Mouse (Mus musculus): ENCODE measurements around the gene Exoc3. TPM values are rescaled to one million over a fixed set of nuclear protein-coding genes. Genes with fewer than 3 reads are reported as not detected.
A peak's percentile ranks its signal among the peaks of the same experiment; 100 is the strongest.

The Exoc3 gene
- polyA plus RNA-seq, 1 experiment from 2014 or later = 50.2 TPM

DNA sequence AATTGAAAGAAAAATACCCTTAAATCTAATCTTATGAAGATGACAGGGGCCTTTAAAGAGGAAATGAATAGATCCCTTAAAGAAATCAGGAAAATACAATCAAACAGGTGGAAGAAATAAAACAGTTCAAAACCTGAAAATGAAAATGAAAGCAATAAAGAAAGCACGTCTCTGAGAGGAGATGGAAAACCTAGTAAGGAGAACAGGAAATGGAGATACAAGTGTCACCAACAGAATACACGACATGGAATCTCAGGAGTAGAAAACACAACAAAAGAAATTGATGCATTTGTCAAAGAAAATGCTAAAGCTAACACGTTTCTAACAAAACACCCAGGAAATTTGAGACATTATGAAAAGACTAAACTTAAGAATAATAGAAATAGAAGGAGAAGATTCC is 12.1 kb downstream of the Exoc3 start:
- H3K4me2 ChIP-seq = no peak overlapping the region
- ATAC-seq (replicated peaks; ENCODE audit: low FRiP score) = no peak
- no peak overlapping the region for H3K9ac ChIP-seq (ENCODE audit: low read depth, low read length)
- no peak overlapping the region for H3K27ac ChIP-seq (ENCODE audit: low read depth, low read length)
- no peaks in the 10 kb centered on the region for H3K9me3 ChIP-seq (ENCODE audit: control insufficient read depth, low read length)
- WGBS = 82% methylated on average over 3 of the region's 3 CpGs
- DNase-seq (ENCODE audit: low spot score) = no peak
- no peaks in the 10 kb centered on the region for H3K4me1 ChIP-seq (replicated peaks; ENCODE audit: control insufficient read depth, insufficient read depth, low read length)
- no peaks in the 10 kb centered on the region for H3K27me3 ChIP-seq (replicated peaks; ENCODE audit: control insufficient read depth, insufficient read depth, low read length)
- H3K4me3 ChIP-seq (ENCODE audit: low read depth, low read length) = no peak overlapping the region
- H3K36me3 ChIP-seq (ENCODE audit: control insufficient read depth, insufficient read depth, low read length) = peaks cover 12% of the 10 kb centered on the region

DNA sequence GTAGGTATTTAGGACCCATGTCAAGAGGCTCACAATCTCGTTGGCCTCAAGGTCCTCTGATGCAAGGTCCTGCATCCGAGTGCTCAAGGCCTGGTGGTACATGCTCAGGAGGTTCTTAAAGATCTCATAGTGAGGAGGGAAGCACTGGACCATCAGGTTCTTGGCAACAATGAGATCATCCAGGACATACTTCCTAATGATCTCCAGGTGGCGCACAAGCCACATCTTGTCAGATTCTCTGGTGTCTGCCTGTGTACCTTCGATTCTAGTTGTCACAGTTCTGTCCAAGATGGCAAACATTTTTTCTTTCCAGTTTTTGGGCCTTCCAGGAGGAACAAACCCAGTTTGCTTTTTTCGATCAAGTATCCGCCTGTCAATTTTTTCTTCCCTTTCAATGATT is 15.9 kb downstream of the Exoc3 start:
- DNase-seq (ENCODE audit: low spot score) = no peak
- Histone ChIP-seq H3K36me3 (ENCODE audit: control insufficient read depth, insufficient read depth, low read length) (peaks cover 12% of the 10 kb centered on the region), H3K27me3 (replicated peaks; ENCODE audit: control insufficient read depth, insufficient read depth, low read length) (no peaks in the 10 kb centered on the region), H3K9me3 (ENCODE audit: control insufficient read depth, low read length) (no peaks in the 10 kb centered on the region), H3K27ac (ENCODE audit: low read depth, low read length) (no peak overlapping the region), H3K4me2 (no peak overlapping the region), H3K9ac (ENCODE audit: low read depth, low read length) (no peak overlapping the region), H3K4me3 (ENCODE audit: low read depth, low read length) (no peak overlapping the region), H3K4me1 (replicated peaks; ENCODE audit: control insufficient read depth, insufficient read depth, low read length) (no peaks in the 10 kb centered on the region)
- no peak for ATAC-seq (replicated peaks; ENCODE audit: low FRiP score)
- WGBS = 82% methylated on average over 6 of the region's 6 CpGs

DNA sequence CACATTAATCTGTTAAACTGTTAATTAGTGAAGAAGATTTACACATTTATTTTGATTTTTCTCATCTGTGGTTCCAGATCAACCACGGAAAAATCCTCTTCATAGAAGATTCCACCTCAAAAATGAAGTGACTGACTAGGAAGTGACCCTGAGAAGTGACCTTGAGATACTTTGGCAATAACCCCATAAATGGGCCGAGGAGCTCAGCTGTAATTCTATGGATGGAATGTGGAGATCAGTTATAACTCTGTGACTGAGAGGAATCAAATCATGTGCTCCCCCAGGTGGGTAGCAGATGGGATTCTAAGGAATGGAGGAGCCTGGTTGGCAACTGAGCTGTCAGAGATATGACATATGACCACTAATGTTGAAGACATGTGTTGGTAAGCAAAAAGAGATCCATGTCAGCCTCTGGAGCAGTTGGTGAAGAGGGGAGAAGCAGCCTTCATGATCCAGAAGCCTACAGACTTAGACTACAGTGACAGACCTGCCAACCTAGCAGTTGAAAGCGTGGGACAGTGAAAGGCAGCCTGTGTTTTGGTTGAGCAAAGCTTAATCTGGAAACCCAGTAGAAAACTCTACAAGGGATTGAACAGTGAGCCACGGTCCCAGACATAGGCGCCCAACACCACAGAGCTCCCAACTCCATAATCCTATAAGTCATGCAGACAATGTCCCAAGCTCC is 25.4 kb downstream of the Exoc3 start:
- ATAC-seq (replicated peaks; ENCODE audit: low FRiP score) = no peak
- Histone ChIP-seq H3K27me3 (replicated peaks; ENCODE audit: control insufficient read depth, insufficient read depth, low read length) (no peaks in the 10 kb centered on the region), H3K9me3 (ENCODE audit: control insufficient read depth, low read length) (no peaks in the 10 kb centered on the region), H3K4me1 (replicated peaks; ENCODE audit: control insufficient read depth, insufficient read depth, low read length) (no peaks in the 10 kb centered on the region), H3K4me3 (ENCODE audit: low read depth, low read length) (no peak overlapping the region), H3K36me3 (ENCODE audit: control insufficient read depth, insufficient read depth, low read length) (peaks cover 8% of the 10 kb centered on the region; the same call in 1 of the 2 replicates), H3K27ac (ENCODE audit: low read depth, low read length) (no peak overlapping the region), H3K4me2 (no peak overlapping the region), H3K9ac (ENCODE audit: low read depth, low read length) (no peak overlapping the region)
- WGBS = 87% methylated on average over 5 of the region's 5 CpGs
- no peak for DNase-seq (ENCODE audit: low spot score)

- H3K4me3 ChIP-seq (ENCODE audit: low read depth, low read length) = no peak overlapping the region
- WGBS = 94% methylated on average over 5 of the region's 5 CpGs
- no peaks in the 10 kb centered on the region for H3K4me1 ChIP-seq (replicated peaks; ENCODE audit: control insufficient read depth, insufficient read depth, low read length)
- ATAC-seq (replicated peaks; ENCODE audit: low FRiP score) (no peak), DNase-seq (ENCODE audit: low spot score) (no peak)
- no peak overlapping the region for H3K27ac ChIP-seq (ENCODE audit: low read depth, low read length)
- no peaks in the 10 kb centered on the region for H3K27me3 ChIP-seq (replicated peaks; ENCODE audit: control insufficient read depth, insufficient read depth, low read length)
- H3K4me2 ChIP-seq = no peak overlapping the region
- no peaks in the 10 kb centered on the region for H3K9me3 ChIP-seq (ENCODE audit: control insufficient read depth, low read length)
- no peak overlapping the region for H3K9ac ChIP-seq (ENCODE audit: low read depth, low read length)
- peaks cover 14% of the 10 kb centered on the region; the same call in 1 of the 2 replicates for H3K36me3 ChIP-seq (ENCODE audit: control insufficient read depth, insufficient read depth, low read length)
Measured at GRCm38 (mm10) chr13:74172036-74172435, 36.5 kb downstream of the Exoc3 start.

- H3K4me2 ChIP-seq = no peak overlapping the region
- H3K9me3 ChIP-seq (ENCODE audit: control insufficient read depth, low read length) = no peaks in the 10 kb centered on the region
- peaks cover 4% of the 10 kb centered on the region for H3K4me1 ChIP-seq (replicated peaks; ENCODE audit: control insufficient read depth, insufficient read depth, low read length)
- H3K9ac ChIP-seq (ENCODE audit: low read depth, low read length) = no peak overlapping the region
- H3K27ac ChIP-seq (ENCODE audit: low read depth, low read length) = no peak overlapping the region
- no peak overlapping the region for H3K4me3 ChIP-seq (ENCODE audit: low read depth, low read length)
- no peaks in the 10 kb centered on the region for H3K27me3 ChIP-seq (replicated peaks; ENCODE audit: control insufficient read depth, insufficient read depth, low read length)
- no peak for DNase-seq (ENCODE audit: low spot score)
- ATAC-seq (replicated peaks; ENCODE audit: low FRiP score) = no peak
- H3K36me3 ChIP-seq (ENCODE audit: control insufficient read depth, insufficient read depth, low read length) = peaks cover 14% of the 10 kb centered on the region; the same call in 1 of the 2 replicates
- WGBS = 81% methylated on average over 10 of the region's 10 CpGs
Measured at GRCm38 (mm10) chr13:74169446-74170164, 38.9 kb downstream of the Exoc3 start.

GRCm38 (mm10) chr13:74167492-74167891 is 41.0 kb downstream of the Exoc3 start:
- Histone ChIP-seq H3K4me3 (ENCODE audit: low read depth, low read length) (no peak overlapping the region), H3K9me3 (ENCODE audit: control insufficient read depth, low read length) (no peaks in the 10 kb centered on the region), H3K27me3 (replicated peaks; ENCODE audit: control insufficient read depth, insufficient read depth, low read length) (no peaks in the 10 kb centered on the region; the same call in 1 of the 2 replicates), H3K4me1 (replicated peaks; ENCODE audit: control insufficient read depth, insufficient read depth, low read length) (peaks cover 4% of the 10 kb centered on the region), H3K9ac (ENCODE audit: low read depth, low read length) (no peak overlapping the region), H3K4me2 (no peak overlapping the region), H3K27ac (ENCODE audit: low read depth, low read length) (no peak overlapping the region), H3K36me3 (ENCODE audit: control insufficient read depth, insufficient read depth, low read length) (peaks cover under 1% of the 10 kb centered on the region; the same call in 1 of the 2 replicates)
- DNase-seq (ENCODE audit: low spot score) = no peak
- no peak for ATAC-seq (replicated peaks; ENCODE audit: low FRiP score)
- 84% methylated on average over 2 of the region's 2 CpGs for WGBS

- Histone ChIP-seq H3K27me3 (replicated peaks; ENCODE audit: control insufficient read depth, insufficient read depth, low read length) (no peaks in the 10 kb centered on the region; the same call in 1 of the 2 replicates), H3K4me1 (replicated peaks; ENCODE audit: control insufficient read depth, insufficient read depth, low read length) (peaks cover 4% of the 10 kb centered on the region), H3K27ac (ENCODE audit: low read depth, low read length) (no peak overlapping the region), H3K4me3 (ENCODE audit: low read depth, low read length) (peak overlapping the region; percentile 54), H3K9ac (ENCODE audit: low read depth, low read length) (peak overlapping the region; percentile 60), H3K4me2 (peak overlapping the region; percentile 80), H3K9me3 (ENCODE audit: control insufficient read depth, low read length) (no peaks in the 10 kb centered on the region), H3K36me3 (ENCODE audit: control insufficient read depth, insufficient read depth, low read length) (no peaks in the 10 kb centered on the region; the same call in 1 of the 2 replicates)
- ATAC-seq (replicated peaks; ENCODE audit: low FRiP score) = peak; percentile 46
- no peak for DNase-seq (ENCODE audit: low spot score)
- WGBS = 16% methylated on average over 9 of the region's 9 CpGs
Measured at GRCm38 (mm10) chr13:74167057-74167413, 41.5 kb downstream of the Exoc3 start.

- ATAC-seq (replicated peaks; ENCODE audit: low FRiP score) (peak; percentile 89), DNase-seq (ENCODE audit: low spot score) (peak; percentile 72)
- Histone ChIP-seq H3K36me3 (ENCODE audit: control insufficient read depth, insufficient read depth, low read length) (no peaks in the 10 kb centered on the region; the same call in 1 of the 2 replicates), H3K9ac (ENCODE audit: low read depth, low read length) (peak overlapping the region; percentile 60), H3K27me3 (replicated peaks; ENCODE audit: control insufficient read depth, insufficient read depth, low read length) (no peaks in the 10 kb centered on the region; the same call in 1 of the 2 replicates), H3K4me3 (ENCODE audit: low read depth, low read length) (peak overlapping the region; percentile 54), H3K4me2 (peak overlapping the region; percentile 80), H3K27ac (ENCODE audit: low read depth, low read length) (no peak overlapping the region), H3K9me3 (ENCODE audit: control insufficient read depth, low read length) (no peaks in the 10 kb centered on the region), H3K4me1 (replicated peaks; ENCODE audit: control insufficient read depth, insufficient read depth, low read length) (peaks cover 4% of the 10 kb centered on the region)
- WGBS = 4% methylated on average over 19 of the region's 19 CpGs
Measured at GRCm38 (mm10) chr13:74166348-74167056, 42.0 kb downstream of the Exoc3 start.

Measured in liver, embryonic 11.5 days (tissue).